Mouse (Mus musculus) limb, embryonic 10.5 days (tissue): ENCODE results near the gene Evi5. TPM values are rescaled to one million over a fixed set of nuclear protein-coding genes. Genes with fewer than 3 reads are reported as not detected.

Experiments used
- DNase-seq: peaks from one replicate; pipeline ENCODE4 v3.0.0-alpha.2; 2017; ENCODE audit warnings: low spot score
- H3K27ac ChIP-seq: fragments of 300-500 bp; sonication (generic); 2 replicates; pipeline ENCODE4 v1.5.1; 2016; ENCODE audit warnings: mild to moderate bottlenecking
- H3K27me3 ChIP-seq: fragments of 300-500 bp; sonication (generic); 2 replicates; pipeline ENCODE4 v1.6.1; 2016; ENCODE audit warnings: low read depth, mild to moderate bottlenecking; ENCODE audit not compliant: poor library complexity, severe bottlenecking
- H3K36me3 ChIP-seq: fragments of 300-500 bp; sonication (generic); 2 replicates; pipeline ENCODE4 v1.6.1; 2016; ENCODE audit warnings: mild to moderate bottlenecking, moderate library complexity
- H3K4me1 ChIP-seq: fragments of 300-500 bp; sonication (generic); 2 replicates; pipeline ENCODE4 v1.6.1; 2016
- H3K4me3 ChIP-seq: fragments of 300-500 bp; sonication (generic); 2 replicates; pipeline ENCODE4 v1.5.1; 2016; ENCODE audit warnings: mild to moderate bottlenecking, moderate library complexity
- H3K9me3 ChIP-seq: fragments of 300-500 bp; sonication (generic); replicated peaks from 2 replicates; pipeline ENCODE4 v1.6.1; 2016; ENCODE audit warnings: mild to moderate bottlenecking
- WGBS: fragments of 180-500 bp; shearing (Covaris S2); methylation state at CpG from one replicate; pipeline ENCODE4 v1.1.7; 2016; 5-methylcytosine and 5-hydroxymethylcytosine counted together
- polyA plus RNA-seq: library from polyadenylated mRNA; unstranded; fragments of >200 nt; fragmentation: Nextera tagmentation; extraction: Ambion mirVana; gene quantifications from 2 replicates; pipeline ENCODE4 v1.2.1, GENCODE M21; 2016

Evi5 gene
- polyA plus RNA-seq, 1 experiment from 2014 or later = 61.8 TPM

GRCm38 (mm10) chr5:107831351-107831750, 43.6 kb downstream of the Evi5 start:
- DNase-seq = no peak
- no peaks in the 10 kb centered on the region for H3K9me3 ChIP-seq

GRCm38 (mm10) chr5:107829998-107830560, 44.8 kb downstream of the Evi5 start, which contains the start of gene Ube2d2b:
Gene Ube2d2b, plus strand, starts transcription at chr5:107830099.
- Histone ChIP-seq H3K27ac (no peak within 1 kb of the TSS), H3K4me3 (no peak within 1 kb of the TSS), H3K27me3 (no peaks in the 10 kb centered on the region), H3K9me3 (no peaks in the 10 kb centered on the region), H3K36me3 (peaks cover 12% of the 10 kb centered on the region), H3K4me1 (no peaks in the 10 kb centered on the region)
- no peak for DNase-seq
- 95% methylated on average over 22 of the region's 22 CpGs for WGBS

More at GRCm38 (mm10) chr5:107831351-107831750, 43.6 kb downstream of the Evi5 start:
- Histone ChIP-seq H3K36me3 (peaks cover 12% of the 10 kb centered on the region), H3K4me1 (no peaks in the 10 kb centered on the region), H3K27me3 (no peaks in the 10 kb centered on the region), H3K4me3 (no peak overlapping the region), H3K27ac (no peak overlapping the region)
- 92% methylated on average over 3 of the region's 3 CpGs for WGBS

- DNase-seq = no peak
- 88% methylated on average over 1 of the region's 1 CpGs for WGBS
- Histone ChIP-seq H3K36me3 (peaks cover 18% of the 10 kb centered on the region), H3K27ac (no peak overlapping the region), H3K27me3 (no peaks in the 10 kb centered on the region), H3K9me3 (no peaks in the 10 kb centered on the region), H3K4me1 (no peaks in the 10 kb centered on the region), H3K4me3 (no peak overlapping the region)
Observed at GRCm38 (mm10) chr5:107822521-107822920, 52.4 kb downstream of the Evi5 start.

GRCm38 (mm10) chr5:107814651-107815050, 60.3 kb downstream of the Evi5 start:
- DNase-seq = no peak
- WGBS = 94% methylated on average over 2 of the region's 2 CpGs
- Histone ChIP-seq H3K4me1 (no peaks in the 10 kb centered on the region), H3K27ac (no peak overlapping the region), H3K36me3 (peaks cover 79% of the 10 kb centered on the region), H3K9me3 (no peaks in the 10 kb centered on the region), H3K4me3 (no peak overlapping the region), H3K27me3 (no peaks in the 10 kb centered on the region)

GRCm38 (mm10) chr5:107807496-107807895, 67.4 kb downstream of the Evi5 start:
- H3K36me3 ChIP-seq = peaks cover 34% of the 10 kb centered on the region
- WGBS = 86% methylated on average over 4 of the region's 4 CpGs
- no peak for DNase-seq

GRCm38 (mm10) chr5:107802621-107803020, 72.3 kb downstream of the Evi5 start:
- no peak overlapping the region for H3K27ac ChIP-seq
- H3K9me3 ChIP-seq = no peaks in the 10 kb centered on the region
- H3K4me3 ChIP-seq = no peak overlapping the region
- H3K4me1 ChIP-seq = no peaks in the 10 kb centered on the region
- no peaks in the 10 kb centered on the region for H3K27me3 ChIP-seq
- H3K36me3 ChIP-seq = peaks cover 21% of the 10 kb centered on the region
- DNase-seq = no peak

More at GRCm38 (mm10) chr5:107807496-107807895, 67.4 kb downstream of the Evi5 start:
- no peaks in the 10 kb centered on the region for H3K9me3 ChIP-seq
- H3K4me3 ChIP-seq = no peak overlapping the region
- no peaks in the 10 kb centered on the region for H3K4me1 ChIP-seq
- H3K27me3 ChIP-seq = no peaks in the 10 kb centered on the region
- no peak overlapping the region for H3K27ac ChIP-seq

- no peak for DNase-seq
- H3K4me3 ChIP-seq = no peak overlapping the region
- no peak overlapping the region for H3K27ac ChIP-seq
- H3K9me3 ChIP-seq = no peaks in the 10 kb centered on the region
- H3K4me1 ChIP-seq = no peaks in the 10 kb centered on the region
- H3K36me3 ChIP-seq = peaks cover 32% of the 10 kb centered on the region
- no peaks in the 10 kb centered on the region for H3K27me3 ChIP-seq
- 84% methylated on average over 2 of the region's 2 CpGs for WGBS
Observed at GRCm38 (mm10) chr5:107801234-107801633, 73.7 kb downstream of the Evi5 start.

- H3K4me3 ChIP-seq = no peak overlapping the region
- H3K27me3 ChIP-seq = no peaks in the 10 kb centered on the region
- no peaks in the 10 kb centered on the region for H3K4me1 ChIP-seq
- H3K27ac ChIP-seq = no peak overlapping the region
- no peaks in the 10 kb centered on the region for H3K9me3 ChIP-seq
- DNase-seq = no peak
- H3K36me3 ChIP-seq = peaks cover 43% of the 10 kb centered on the region
- WGBS = 92% methylated on average over 6 of the region's 6 CpGs
Observed at GRCm38 (mm10) chr5:107798290-107798689, 76.6 kb downstream of the Evi5 start.

- 77% methylated on average over 2 of the region's 2 CpGs for WGBS
- Histone ChIP-seq H3K4me1 (no peaks in the 10 kb centered on the region), H3K27ac (no peak overlapping the region), H3K36me3 (peaks cover 35% of the 10 kb centered on the region), H3K9me3 (no peaks in the 10 kb centered on the region), H3K4me3 (no peak overlapping the region), H3K27me3 (no peaks in the 10 kb centered on the region)
- DNase-seq = no peak
Observed at GRCm38 (mm10) chr5:107793927-107794326, 81.0 kb downstream of the Evi5 start.

- H3K27me3 ChIP-seq = no peaks in the 10 kb centered on the region
- no peak for DNase-seq
- 73% methylated on average over 3 of the region's 3 CpGs for WGBS
- H3K4me3 ChIP-seq = no peak overlapping the region
- H3K27ac ChIP-seq = no peak overlapping the region
- H3K4me1 ChIP-seq = no peaks in the 10 kb centered on the region
- H3K36me3 ChIP-seq = peaks cover 28% of the 10 kb centered on the region
- no peaks in the 10 kb centered on the region for H3K9me3 ChIP-seq
Observed at GRCm38 (mm10) chr5:107793258-107793657, 81.6 kb downstream of the Evi5 start.

GRCm38 (mm10) chr5:107792516-107792915, 82.4 kb downstream of the Evi5 start:
- H3K4me3 ChIP-seq = no peak overlapping the region

GRCm38 (mm10) chr5:107791966-107792365, 82.9 kb downstream of the Evi5 start:
- H3K27ac ChIP-seq = no peak overlapping the region
- 88% methylated on average over 2 of the region's 2 CpGs for WGBS

More at GRCm38 (mm10) chr5:107792516-107792915, 82.4 kb downstream of the Evi5 start:
- H3K9me3 ChIP-seq = no peaks in the 10 kb centered on the region
- H3K4me1 ChIP-seq = no peaks in the 10 kb centered on the region
- no peak for DNase-seq
- no peaks in the 10 kb centered on the region for H3K27me3 ChIP-seq
- WGBS = 91% methylated on average over 3 of the region's 3 CpGs
- H3K27ac ChIP-seq = no peak overlapping the region
- peaks cover 28% of the 10 kb centered on the region for H3K36me3 ChIP-seq

GRCm38 (mm10) chr5:107789492-107789891, 85.4 kb downstream of the Evi5 start:
- Histone ChIP-seq H3K27me3 (no peaks in the 10 kb centered on the region), H3K27ac (no peak overlapping the region), H3K4me3 (no peak overlapping the region), H3K9me3 (no peaks in the 10 kb centered on the region), H3K36me3 (peaks cover 29% of the 10 kb centered on the region), H3K4me1 (no peaks in the 10 kb centered on the region)
- DNase-seq = no peak
- 80% methylated on average over 5 of the region's 5 CpGs for WGBS

More at GRCm38 (mm10) chr5:107791966-107792365, 82.9 kb downstream of the Evi5 start:
- H3K36me3 ChIP-seq = peaks cover 29% of the 10 kb centered on the region
- no peaks in the 10 kb centered on the region for H3K4me1 ChIP-seq
- no peak overlapping the region for H3K4me3 ChIP-seq
- H3K9me3 ChIP-seq = no peaks in the 10 kb centered on the region
- no peak for DNase-seq
- no peaks in the 10 kb centered on the region for H3K27me3 ChIP-seq
